Mouse (Mus musculus): Measurements from ENCODE around the gene Tomm20l. TPM values are rescaled to one million over a fixed set of nuclear protein-coding genes. Genes with fewer than 3 reads are reported as not detected.

Gene Tomm20l
- not detected for polyA plus RNA-seq (2017; shearing (Covaris generic))

GRCm38 (mm10) chr12:71111331-71111730 is at the start of gene Tomm20l:
Gene Tomm20l (plus strand): TSS chr12:71111428.

GRCm38 (mm10) chr12:71136130-71136973 is 25.1 kb downstream of the Tomm20l start, which contains the start of the genes Timm9 and 2700049A03Rik:
Gene Timm9 (minus strand): TSS chr12:71136684.
Gene 2700049A03Rik (plus strand): TSS chr12:71136848.

Other genes with a start within 250 kb of the Tomm20l start
- gene Actr10, start 173.6 kb upstream of the Tomm20l start, polyA plus RNA-seq (2017; shearing (Covaris generic)): 374 TPM
- gene Psma3, start 136.8 kb upstream of the Tomm20l start, polyA plus RNA-seq (2017; shearing (Covaris generic)): 439 TPM
- gene Arid4a, start 95.4 kb upstream of the Tomm20l start, polyA plus RNA-seq (2017; shearing (Covaris generic)): 164 TPM
- gene Timm9, start 25.3 kb downstream of the Tomm20l start, polyA plus RNA-seq (2017; shearing (Covaris generic)): 45.4 TPM
- gene 2700049A03Rik, start 25.4 kb downstream of the Tomm20l start, polyA plus RNA-seq (2017; shearing (Covaris generic)): 11.9 TPM
- gene Dact1, start 198.5 kb downstream of the Tomm20l start, polyA plus RNA-seq (2017; shearing (Covaris generic)): not detected

Data from activated CD4-positive, CD25-positive, alpha-beta regulatory T cell, adult 9 weeks (primary cell).